Mouse (Mus musculus): ENCODE measurements around the gene Tlr13. TPM values are rescaled to one million over a fixed set of nuclear protein-coding genes. Genes with fewer than 3 reads are reported as not detected.

Tlr13 gene
- polyA plus RNA-seq (2015; fragmentation: Nextera tagmentation; extraction: Ambion mirVana) = 0.72 and 1.0 TPM in 2 replicates

DNA sequence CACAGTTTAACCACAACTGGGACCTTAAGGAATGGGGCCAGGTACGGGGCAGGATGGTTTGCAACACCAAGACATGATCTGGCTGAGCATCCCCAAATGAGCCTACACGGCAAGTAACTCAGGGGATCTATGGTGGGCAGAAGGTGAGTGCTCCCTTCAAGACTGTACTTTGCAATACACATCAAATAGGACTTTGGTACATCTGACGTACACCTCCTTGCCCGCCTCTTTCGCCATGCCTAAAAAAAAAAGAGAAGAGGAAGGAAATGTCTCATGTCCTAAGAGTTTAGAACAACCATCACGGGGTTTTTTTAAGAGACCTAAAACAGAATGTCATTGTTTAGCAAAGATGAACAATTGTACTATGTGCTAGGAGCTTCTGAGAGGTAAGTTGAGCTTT is at the start of gene Tlr13:
Gene Tlr13, plus strand, starts transcription at position 269 of the 400 bp plus-strand sequence.
- ATAC-seq (ENCODE audit: borderline replicate concordance, extremely low read depth, low FRiP score, low TSS enrichment) = no peak
- no peak within 1 kb of the TSS for H3K4me3 ChIP-seq
- no peak within 1 kb of the TSS for H3K27ac ChIP-seq
- H3K9ac ChIP-seq = no peak within 1 kb of the TSS
- no peaks in the 10 kb centered on the region; the same call in 1 of the 2 replicates for H3K27me3 ChIP-seq
- H3K9me3 ChIP-seq = no peaks in the 10 kb centered on the region
- WGBS = 76% methylated on average over 6 of the region's 6 CpGs
- no peaks in the 10 kb centered on the region for H3K36me3 ChIP-seq
- no peaks in the 10 kb centered on the region for H3K4me1 ChIP-seq
- H3K4me2 ChIP-seq = no peak within 1 kb of the TSS

DNA sequence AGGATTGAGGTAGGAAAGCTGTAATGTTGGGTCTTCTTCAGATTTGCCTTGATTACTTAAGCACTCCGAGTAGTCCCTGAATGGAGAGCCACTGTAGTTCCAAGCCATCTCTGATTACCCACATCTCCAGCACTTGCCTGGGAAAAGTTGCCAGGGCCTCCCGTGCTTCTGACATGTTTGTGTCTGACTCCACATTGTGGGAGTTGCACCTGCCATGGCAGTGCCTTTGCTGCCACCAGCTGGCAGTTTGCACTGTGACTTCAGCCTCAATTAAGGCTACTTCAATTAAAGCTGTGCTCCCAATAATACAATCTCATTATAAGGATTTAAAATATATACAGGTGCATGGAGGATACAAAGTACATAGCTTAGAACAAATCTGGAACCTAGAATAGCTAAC is 37.5 kb upstream of the Tlr13 start:
- 38% methylated on average over 2 of the region's 2 CpGs for WGBS
- H3K4me3 ChIP-seq = no peak overlapping the region
- ATAC-seq (ENCODE audit: borderline replicate concordance, extremely low read depth, low FRiP score, low TSS enrichment) = no peak
- no peaks in the 10 kb centered on the region for H3K4me1 ChIP-seq
- H3K27me3 ChIP-seq = no peaks in the 10 kb centered on the region
- peaks cover 8% of the 10 kb centered on the region for H3K36me3 ChIP-seq
- H3K4me2 ChIP-seq = no peak overlapping the region
- no peak overlapping the region for H3K27ac ChIP-seq
- H3K9me3 ChIP-seq = no peaks in the 10 kb centered on the region
- H3K9ac ChIP-seq = no peak overlapping the region

DNA sequence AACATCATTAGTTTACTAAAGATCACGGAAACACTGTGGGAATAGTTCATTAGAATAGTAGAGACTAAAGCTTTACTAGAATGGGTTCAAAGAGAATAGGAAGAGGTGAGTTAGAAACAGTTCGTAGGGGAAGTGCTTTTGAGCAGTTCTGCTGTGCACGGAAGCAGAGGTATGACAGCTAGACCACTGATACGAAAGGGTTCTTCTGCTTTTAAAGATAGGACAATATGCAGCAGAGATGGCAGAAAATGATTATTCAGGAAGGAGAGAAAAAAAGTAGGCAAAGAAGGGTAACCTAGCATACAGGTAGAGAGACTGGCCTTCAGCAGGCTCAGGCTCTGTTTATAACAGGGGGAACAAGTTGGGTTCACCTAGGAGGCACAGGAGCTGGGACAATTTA is 29.1 kb upstream of the Tlr13 start:
- H3K4me3 ChIP-seq = no peak overlapping the region
- no peak overlapping the region for H3K9ac ChIP-seq
- H3K4me2 ChIP-seq = no peak overlapping the region
- no peaks in the 10 kb centered on the region for H3K9me3 ChIP-seq
- ATAC-seq (ENCODE audit: borderline replicate concordance, extremely low read depth, low FRiP score, low TSS enrichment) = no peak
- no peaks in the 10 kb centered on the region for H3K27me3 ChIP-seq
- H3K27ac ChIP-seq = no peak overlapping the region
- H3K4me1 ChIP-seq = no peaks in the 10 kb centered on the region
- WGBS = 79% methylated on average over 4 of the region's 4 CpGs
- peaks cover 4% of the 10 kb centered on the region; the same call in 1 of the 2 replicates for H3K36me3 ChIP-seq

DNA sequence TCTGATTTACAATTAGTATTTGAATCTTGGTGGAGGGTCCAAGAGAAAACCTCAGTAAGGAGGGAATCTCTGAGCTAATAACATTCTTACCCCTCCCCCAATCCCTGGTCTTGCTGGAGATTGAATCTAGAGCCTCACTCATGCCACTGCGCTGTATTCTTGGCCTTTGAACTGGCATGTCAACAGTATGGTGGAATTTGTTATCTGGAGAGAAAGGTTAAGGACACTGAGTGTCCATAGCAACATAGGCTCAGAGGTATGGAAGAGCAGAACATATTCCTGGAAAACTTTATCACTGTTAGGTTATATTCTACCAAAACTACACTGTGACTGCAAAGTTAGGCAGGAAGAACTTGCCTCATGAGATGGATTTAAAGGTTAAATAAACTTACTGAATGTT is 28.3 kb upstream of the Tlr13 start:
- ATAC-seq (ENCODE audit: borderline replicate concordance, extremely low read depth, low FRiP score, low TSS enrichment) = no peak
- no peaks in the 10 kb centered on the region for H3K9me3 ChIP-seq
- WGBS = 72% methylated on average over 1 of the region's 1 CpGs
- no peak overlapping the region for H3K9ac ChIP-seq
- no peak overlapping the region for H3K4me2 ChIP-seq
- H3K27me3 ChIP-seq = no peaks in the 10 kb centered on the region
- H3K36me3 ChIP-seq = peaks cover 4% of the 10 kb centered on the region; the same call in 1 of the 2 replicates
- no peaks in the 10 kb centered on the region for H3K4me1 ChIP-seq
- H3K27ac ChIP-seq = no peak overlapping the region
- no peak overlapping the region for H3K4me3 ChIP-seq

DNA sequence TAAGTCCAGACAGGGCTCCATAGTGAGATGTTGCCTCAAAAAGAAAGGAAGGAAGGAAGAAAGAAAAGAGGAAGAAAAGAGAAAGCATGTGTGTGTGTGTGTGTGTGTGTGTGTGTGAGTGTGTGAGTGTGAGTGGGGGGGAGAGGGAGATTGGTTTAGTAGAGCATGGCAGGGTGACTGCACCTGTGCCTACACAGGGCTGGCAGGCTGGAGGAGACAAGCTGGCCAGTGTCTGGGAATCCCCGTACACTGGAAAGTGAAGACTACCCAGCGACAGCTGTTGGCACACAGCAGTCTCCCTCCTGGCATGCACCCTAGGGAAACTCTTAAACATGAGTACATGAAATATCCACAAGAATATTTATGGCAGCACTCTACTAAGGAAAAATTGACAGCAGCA is 20.2 kb upstream of the Tlr13 start:
- no peak for ATAC-seq (ENCODE audit: borderline replicate concordance, extremely low read depth, low FRiP score, low TSS enrichment)
- Histone ChIP-seq H3K9me3 (no peaks in the 10 kb centered on the region), H3K27me3 (no peaks in the 10 kb centered on the region), H3K4me3 (no peak overlapping the region), H3K27ac (no peak overlapping the region), H3K4me2 (no peak overlapping the region), H3K36me3 (peaks cover 6% of the 10 kb centered on the region; the same call in 1 of the 2 replicates), H3K9ac (no peak overlapping the region), H3K4me1 (no peaks in the 10 kb centered on the region)
- 75% methylated on average over 2 of the region's 2 CpGs for WGBS

DNA sequence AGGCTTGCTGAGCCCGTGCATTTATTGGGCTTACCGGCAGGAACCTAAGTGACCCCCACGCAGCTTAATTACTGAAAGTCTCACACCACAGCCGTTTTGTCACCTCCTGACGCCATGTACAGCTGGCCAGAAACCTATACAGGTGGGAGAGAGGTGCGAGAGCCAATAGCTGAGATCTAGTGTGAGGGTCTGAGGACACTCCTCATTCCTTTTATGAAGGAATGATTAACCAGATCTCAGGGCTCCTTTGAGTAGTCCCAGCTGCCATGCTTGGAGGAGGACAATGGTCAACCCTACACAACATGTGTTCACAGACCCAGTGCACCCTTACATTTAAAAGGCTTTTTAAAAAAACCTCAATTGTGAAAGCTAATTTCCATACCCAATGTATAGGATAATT is 14.7 kb upstream of the Tlr13 start:
- ATAC-seq (ENCODE audit: borderline replicate concordance, extremely low read depth, low FRiP score, low TSS enrichment) = no peak
- 63% methylated on average over 6 of the region's 6 CpGs for whole genome bisulfite sequencing
- H3K36me3 ChIP-seq = 0 out of 2 replicates have a peak, but pooled peaks cover 3% of the 10 kb centered on the region

DNA sequence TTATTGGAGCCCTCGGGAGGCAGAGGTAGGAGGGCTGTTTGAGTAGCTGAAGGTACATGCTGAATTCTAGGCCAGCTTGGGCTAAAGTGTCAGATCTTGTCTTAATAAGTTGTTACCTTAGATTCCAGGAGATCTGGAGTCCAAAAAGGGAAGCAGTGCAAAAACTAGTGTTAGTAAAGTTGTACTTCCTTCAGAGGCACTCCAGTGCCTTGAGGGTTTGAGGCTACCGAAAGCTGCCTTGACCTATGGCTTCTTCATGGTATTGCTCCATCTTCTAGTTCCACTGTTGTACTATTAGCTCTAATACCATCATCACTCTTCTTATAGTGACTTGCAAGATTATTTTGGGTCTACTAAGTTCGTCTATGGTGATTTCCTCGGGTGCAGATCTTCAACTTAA is 13.1 kb upstream of the Tlr13 start:
- no peak overlapping the region for H3K27ac ChIP-seq
- H3K9me3 ChIP-seq = no peaks in the 10 kb centered on the region
- no peak overlapping the region for H3K4me2 ChIP-seq
- no peak overlapping the region for H3K4me3 ChIP-seq
- H3K4me1 ChIP-seq = no peaks in the 10 kb centered on the region
- H3K27me3 ChIP-seq = no peaks in the 10 kb centered on the region
- H3K9ac ChIP-seq = no peak overlapping the region
- H3K36me3 ChIP-seq = no peaks in the 10 kb centered on the region
- 87% methylated on average over 4 of the region's 4 CpGs for WGBS
- ATAC-seq (ENCODE audit: borderline replicate concordance, extremely low read depth, low FRiP score, low TSS enrichment) = no peak

More for the DNA sequence above, 14.7 kb upstream of the Tlr13 start:
- H3K27me3 ChIP-seq = no peaks in the 10 kb centered on the region
- H3K4me2 ChIP-seq = no peak overlapping the region
- H3K9ac ChIP-seq = no peak overlapping the region
- H3K4me1 ChIP-seq = no peaks in the 10 kb centered on the region
- no peak overlapping the region for H3K27ac ChIP-seq
- no peaks in the 10 kb centered on the region for H3K9me3 ChIP-seq
- H3K4me3 ChIP-seq = no peak overlapping the region

DNA sequence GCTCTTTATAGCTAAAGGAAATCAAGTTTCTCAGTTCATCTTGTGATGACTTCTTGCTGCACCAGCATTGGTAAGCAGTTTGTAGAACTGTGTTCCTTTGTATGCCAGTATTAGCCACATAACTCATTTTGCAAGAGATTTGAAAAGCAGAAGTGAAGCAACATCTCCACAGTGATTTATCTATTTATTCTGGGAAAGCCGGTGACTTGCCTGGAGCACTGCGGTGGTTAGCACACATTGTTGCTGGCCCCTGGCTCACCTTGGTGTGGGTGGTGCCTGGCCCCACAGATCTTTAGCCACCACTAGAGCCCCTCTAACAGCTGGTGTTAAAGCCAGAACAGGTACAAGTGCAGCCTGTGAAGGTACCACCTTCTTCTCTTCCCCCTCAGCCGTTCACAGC is 8.1 kb upstream of the Tlr13 start:
- no peak for ATAC-seq (ENCODE audit: borderline replicate concordance, extremely low read depth, low FRiP score, low TSS enrichment)
- Histone ChIP-seq H3K4me1 (no peaks in the 10 kb centered on the region), H3K36me3 (no peaks in the 10 kb centered on the region), H3K27me3 (no peaks in the 10 kb centered on the region), H3K4me3 (no peak overlapping the region), H3K9me3 (no peaks in the 10 kb centered on the region), H3K9ac (no peak overlapping the region), H3K27ac (no peak overlapping the region), H3K4me2 (no peak overlapping the region)
- 70% methylated on average over 3 of the region's 3 CpGs for WGBS

DNA sequence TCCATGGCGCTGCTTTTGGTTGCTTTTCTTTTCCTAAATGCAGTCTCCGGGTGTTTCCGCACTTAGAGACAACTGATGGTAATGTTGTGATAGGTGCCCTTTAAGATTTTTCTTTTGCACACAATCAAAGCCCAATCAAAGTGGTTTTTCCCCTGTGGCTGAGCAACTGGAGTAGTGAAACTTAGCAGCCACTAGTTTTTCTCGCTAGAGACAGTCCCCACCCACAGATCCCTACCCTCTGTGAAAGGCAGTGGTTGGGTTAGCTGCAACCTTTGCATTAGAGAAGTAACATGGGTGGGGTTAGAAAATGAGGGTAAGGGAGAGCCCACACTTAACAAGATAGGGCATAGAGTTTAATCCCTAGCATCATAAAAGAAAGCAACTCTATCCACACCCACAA is 7.5 kb upstream of the Tlr13 start:
- 79% methylated on average over 4 of the region's 4 CpGs for WGBS

DNA sequence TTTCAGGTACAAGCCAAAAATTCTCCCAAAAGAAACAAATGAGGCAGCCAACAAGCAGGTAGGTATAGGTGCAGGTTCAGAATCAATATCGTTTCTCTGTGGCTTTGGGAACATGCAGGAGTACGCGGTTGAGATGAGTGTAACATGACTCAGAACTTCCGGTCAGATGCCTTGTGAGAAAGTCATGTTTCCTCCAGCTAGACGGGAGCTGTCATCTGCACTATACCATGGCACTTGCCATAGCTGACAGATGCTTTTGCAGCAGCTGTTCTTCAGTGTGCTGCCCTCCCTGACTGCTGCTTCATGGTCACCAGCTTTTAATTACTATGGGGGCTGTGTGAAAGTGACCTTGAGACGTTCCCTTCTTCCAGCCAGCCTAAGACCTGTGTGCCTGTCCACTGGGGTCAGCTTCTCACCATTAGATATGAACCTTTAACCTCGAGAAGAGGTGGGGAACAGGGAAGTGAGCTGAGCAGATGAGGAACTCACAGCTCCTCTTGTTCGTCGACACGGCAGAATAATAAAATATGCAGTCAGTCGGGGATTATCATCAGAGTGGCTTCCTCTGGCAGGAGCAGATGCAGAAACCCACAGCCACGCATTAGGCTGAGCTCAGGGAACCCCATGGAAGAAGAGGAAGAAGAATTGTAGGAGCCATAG is 7.0 kb upstream of the Tlr13 start:
- no peaks in the 10 kb centered on the region for H3K36me3 ChIP-seq
- H3K9ac ChIP-seq = no peak overlapping the region
- no peak for ATAC-seq (ENCODE audit: borderline replicate concordance, extremely low read depth, low FRiP score, low TSS enrichment)
- H3K27ac ChIP-seq = no peak overlapping the region
- H3K4me3 ChIP-seq = no peak overlapping the region
- no peak overlapping the region for H3K4me2 ChIP-seq
- WGBS = 39% methylated on average over 12 of the region's 12 CpGs
- H3K27me3 ChIP-seq = no peaks in the 10 kb centered on the region
- no peaks in the 10 kb centered on the region for H3K9me3 ChIP-seq
- H3K4me1 ChIP-seq = no peaks in the 10 kb centered on the region

More for the DNA sequence above, 7.5 kb upstream of the Tlr13 start:
- Histone ChIP-seq H3K4me2 (no peak overlapping the region), H3K27me3 (no peaks in the 10 kb centered on the region), H3K36me3 (no peaks in the 10 kb centered on the region), H3K9me3 (no peaks in the 10 kb centered on the region), H3K9ac (no peak overlapping the region), H3K27ac (no peak overlapping the region), H3K4me3 (no peak overlapping the region), H3K4me1 (no peaks in the 10 kb centered on the region)
- no peak for ATAC-seq (ENCODE audit: borderline replicate concordance, extremely low read depth, low FRiP score, low TSS enrichment)

DNA sequence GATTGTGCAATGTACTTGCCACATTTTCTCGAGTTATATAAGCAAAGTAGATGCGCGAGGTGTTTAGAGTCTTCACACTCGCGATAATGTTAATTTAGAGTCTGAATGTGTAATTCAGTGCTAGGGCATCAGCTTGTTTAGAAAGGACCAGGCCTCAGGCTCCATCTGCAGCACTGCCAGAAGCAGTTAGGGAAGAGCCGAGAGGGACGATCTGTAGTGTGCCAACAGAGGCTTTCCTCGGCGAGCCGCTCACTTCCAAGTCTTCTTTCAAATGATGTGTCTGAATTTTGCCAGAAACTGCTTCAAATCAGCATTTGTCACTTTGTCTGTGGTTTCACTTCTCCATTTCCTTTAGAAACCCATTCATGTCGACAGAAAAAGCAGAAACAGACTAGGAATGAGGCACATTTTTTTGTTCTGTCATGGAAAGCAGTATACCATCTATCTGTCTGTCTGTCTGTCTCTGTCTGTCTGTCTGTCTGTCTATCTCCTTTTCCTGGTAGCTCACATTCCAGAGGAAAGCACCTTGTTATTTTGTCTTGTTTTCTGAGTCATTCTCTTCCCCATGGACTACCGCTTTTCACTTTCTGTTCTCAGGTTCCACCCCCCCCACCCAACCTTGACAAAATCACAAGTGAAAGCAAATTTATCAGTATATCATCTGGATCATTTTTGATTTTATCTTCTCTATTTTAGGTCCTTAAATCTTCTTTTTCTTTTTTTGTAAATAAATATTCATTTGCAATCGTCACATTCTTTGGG is 3.5 kb upstream of the Tlr13 start:
- no peak for ATAC-seq (ENCODE audit: borderline replicate concordance, extremely low read depth, low FRiP score, low TSS enrichment)
- no peaks in the 10 kb centered on the region for H3K4me1 ChIP-seq
- H3K4me3 ChIP-seq = no peak overlapping the region
- no peak overlapping the region for H3K9ac ChIP-seq
- H3K27ac ChIP-seq = no peak overlapping the region
- 72% methylated on average over 13 of the region's 13 CpGs for WGBS
- H3K36me3 ChIP-seq = no peaks in the 10 kb centered on the region
- H3K9me3 ChIP-seq = no peaks in the 10 kb centered on the region
- H3K27me3 ChIP-seq = no peaks in the 10 kb centered on the region
- H3K4me2 ChIP-seq = no peak overlapping the region

DNA sequence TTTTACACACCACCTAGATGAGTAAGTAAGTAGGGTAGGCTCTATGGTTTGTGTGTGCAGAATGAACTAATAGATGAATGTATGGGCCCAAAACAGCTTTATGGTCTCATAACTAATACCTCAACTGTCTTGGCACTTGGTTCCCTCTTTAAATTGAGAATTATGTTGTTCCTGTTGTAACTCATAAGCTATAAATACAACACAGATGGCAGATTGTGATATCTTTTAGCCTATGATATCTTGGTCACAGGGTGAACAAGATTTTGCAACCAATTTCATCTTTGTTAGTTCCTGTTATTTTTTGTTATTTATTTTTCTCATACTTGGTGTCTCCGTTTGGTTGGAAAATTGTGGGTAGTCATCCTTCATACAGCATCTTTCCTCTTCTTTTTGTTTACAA is 5.2 kb downstream of the Tlr13 start:
- Histone ChIP-seq H3K27ac (no peak overlapping the region), H3K27me3 (no peaks in the 10 kb centered on the region; the same call in 1 of the 2 replicates), H3K4me3 (no peak overlapping the region), H3K4me1 (no peaks in the 10 kb centered on the region), H3K9ac (no peak overlapping the region), H3K9me3 (no peaks in the 10 kb centered on the region), H3K36me3 (no peaks in the 10 kb centered on the region), H3K4me2 (no peak overlapping the region)
- WGBS = 79% methylated on average over 1 of the region's 1 CpGs
- no peak for ATAC-seq (ENCODE audit: borderline replicate concordance, extremely low read depth, low FRiP score, low TSS enrichment)

Measured in lung, embryonic 15.5 days (tissue).